Mouse (Mus musculus) kidney, adult 11 months (tissue): ENCODE measurements around the gene Cry2.

Experiments
- DNase-seq: peaks from one replicate; pipeline ENCODE4 v3.0.0; 2022

Gene Cry2

GRCm38 (mm10) chr2:92385113-92386051, 48.5 kb downstream of the Cry2 start:
- no peak for DNase-seq

GRCm38 (mm10) chr2:92384101-92384500, 49.7 kb downstream of the Cry2 start:
- DNase-seq = no peak

- DNase-seq = no peak
These were observed 51.1 kb downstream of the Cry2 start for GRCm38 (mm10) chr2:92382759-92383158.

- DNase-seq = no peak
These were observed 51.8 kb downstream of the Cry2 start, which contains the start of gene 1700029I15Rik for GRCm38 (mm10) chr2:92381901-92382588. Gene 1700029I15Rik (plus strand): TSS chr2:92382538.

GRCm38 (mm10) chr2:92381161-92381560, 52.7 kb downstream of the Cry2 start:
- no peak for DNase-seq

GRCm38 (mm10) chr2:92380495-92381050, 53.3 kb downstream of the Cry2 start:
- no peak for DNase-seq

- DNase-seq = no peak
These were observed 53.9 kb downstream of the Cry2 start for GRCm38 (mm10) chr2:92379783-92380494.

GRCm38 (mm10) chr2:92377320-92377719, 56.5 kb downstream of the Cry2 start:
- no peak for DNase-seq

- no peak for DNase-seq
These were observed 57.5 kb downstream of the Cry2 start for GRCm38 (mm10) chr2:92376300-92376699.

GRCm38 (mm10) chr2:92375788-92376187, 58.1 kb downstream of the Cry2 start:
- DNase-seq = no peak

GRCm38 (mm10) chr2:92375099-92375623, 58.7 kb downstream of the Cry2 start:
- DNase-seq = peak; percentile 99

GRCm38 (mm10) chr2:92374514-92374913, 59.3 kb downstream of the Cry2 start, which contains the start of the genes Pex16 and Large2:
Gene Pex16 (plus strand): TSS chr2:92374676.
Gene Large2 (minus strand): TSS chr2:92374869.
- DNase-seq = peak; percentile 57

- DNase-seq = no peak
These were observed 60.4 kb downstream of the Cry2 start for GRCm38 (mm10) chr2:92373437-92373813.

GRCm38 (mm10) chr2:92372767-92373436, 60.9 kb downstream of the Cry2 start:
- peak; percentile 86 for DNase-seq

GRCm38 (mm10) chr2:92371971-92372690, 61.7 kb downstream of the Cry2 start:
- DNase-seq = peak; percentile 67

GRCm38 (mm10) chr2:92370821-92371805, 62.7 kb downstream of the Cry2 start:
- DNase-seq = peak; percentile 95

GRCm38 (mm10) chr2:92370375-92370774, 63.5 kb downstream of the Cry2 start:
- no peak for DNase-seq

GRCm38 (mm10) chr2:92367383-92368029, 66.3 kb downstream of the Cry2 start:
- peak; percentile 61 for DNase-seq

GRCm38 (mm10) chr2:92365568-92365967, 68.3 kb downstream of the Cry2 start:
- DNase-seq = peak; percentile 14
